Mouse (Mus musculus) embryonic facial prominence, embryonic 11.5 days (tissue): ENCODE data around the gene Ptpn3. TPM values are rescaled to one million over a fixed set of nuclear protein-coding genes. Genes with fewer than 3 reads are reported as not detected.

ENCODE experiments used
- ATAC-seq: fragments of 200-750 bp; cut with Nextera tagmentation; replicated peaks from 2 replicates; pipeline ENCODE4 v1.8.0; 2017; ENCODE audit warnings: low read depth; ENCODE audit not compliant: insufficient number of reproducible peaks, low FRiP score, low TSS enrichment
- DNase-seq: peaks from one replicate; pipeline ENCODE4 v3.0.0-alpha.2; 2015; ENCODE audit warnings: low spot score
- H3K27ac ChIP-seq: fragments of 300-500 bp; sonication (generic); replicated peaks from 2 replicates; pipeline ENCODE4 v1.5.1; 2014; ENCODE audit warnings: mild to moderate bottlenecking, low read depth, low read length, control low read depth
- H3K27me3 ChIP-seq: fragments of 300-500 bp; sonication (generic); 2 replicates; pipeline ENCODE4 v1.6.1; 2014; ENCODE audit warnings: mild to moderate bottlenecking, low read length, moderate library complexity, mixed read lengths; ENCODE audit not compliant: control insufficient read depth, insufficient read depth
- H3K36me3 ChIP-seq: fragments of 300-500 bp; sonication (generic); replicated peaks from 2 replicates; pipeline ENCODE4 v1.6.1; 2014; ENCODE audit warnings: low read depth, mild to moderate bottlenecking, low read length, moderate library complexity, mixed read lengths; ENCODE audit not compliant: control insufficient read depth, insufficient read depth
- H3K4me1 ChIP-seq: fragments of 300-500 bp; sonication (generic); 2 replicates; pipeline ENCODE4 v1.6.1; 2014; ENCODE audit warnings: low read length, mixed read lengths; ENCODE audit not compliant: control insufficient read depth, insufficient read depth
- H3K4me2 ChIP-seq: fragments of 300-500 bp; sonication (generic); 2 replicates; pipeline ENCODE4 v1.6.1; 2014; ENCODE audit warnings: low read depth, mild to moderate bottlenecking, control low read depth, low read length, moderate library complexity
- H3K4me3 ChIP-seq: fragments of 300-500 bp; sonication (generic); 2 replicates; pipeline ENCODE4 v1.5.1; 2014; ENCODE audit warnings: low read depth, low read length, control low read depth
- H3K9ac ChIP-seq: fragments of 300-500 bp; sonication (generic); replicated peaks from 2 replicates; pipeline ENCODE4 v1.6.1; 2014; ENCODE audit warnings: mild to moderate bottlenecking, control low read depth, low read length
- H3K9me3 ChIP-seq: fragments of 300-500 bp; sonication (generic); replicated peaks from 2 replicates; pipeline ENCODE4 v1.6.1; 2016; ENCODE audit warnings: mild to moderate bottlenecking, low read length, inconsistent platforms, mixed read lengths; ENCODE audit not compliant: control insufficient read depth
- WGBS: fragments of 180-500 bp; shearing (Covaris S2); extraction: QIAGEN DNeasy Blood & Tissue Kit; methylation state at CpG from one replicate; pipeline ENCODE4 v1.1.7; 2014; 5-methylcytosine and 5-hydroxymethylcytosine counted together
- polyA plus RNA-seq: library from polyadenylated mRNA; unstranded; fragments of >200 nt; fragmentation: Nextera tagmentation; extraction: Ambion mirVana; gene quantifications from 2 replicates; pipeline ENCODE4 v1.2.1, GENCODE M21; 2014

Gene Ptpn3
- polyA plus RNA-seq, 1 experiment from 2014 or later: 1.9 TPM

GRCm38 (mm10) chr4:57268330-57268729, 33.3 kb downstream of the Ptpn3 start:
- H3K27ac ChIP-seq: no peak overlapping the region
- WGBS: 80% methylated on average over 8 of the region's 8 CpGs

GRCm38 (mm10) chr4:57266389-57266788, 35.2 kb downstream of the Ptpn3 start:
- Histone ChIP-seq H3K4me1 (no peaks in the 10 kb centered on the region; the same call in 1 of the 2 replicates), H3K4me2 (no peak overlapping the region), H3K27ac (no peak overlapping the region), H3K27me3 (no peaks in the 10 kb centered on the region), H3K36me3 (no peaks in the 10 kb centered on the region), H3K9ac (no peak overlapping the region), H3K4me3 (no peak overlapping the region), H3K9me3 (no peaks in the 10 kb centered on the region)
- DNase-seq (no peak), ATAC-seq (no peak)
- WGBS: 75% methylated on average over 9 of the region's 9 CpGs

More at GRCm38 (mm10) chr4:57268330-57268729, 33.3 kb downstream of the Ptpn3 start:
- no peaks in the 10 kb centered on the region for H3K27me3 ChIP-seq
- H3K9ac ChIP-seq: no peak overlapping the region
- no peak for ATAC-seq
- no peak for DNase-seq
- H3K36me3 ChIP-seq: no peaks in the 10 kb centered on the region
- H3K9me3 ChIP-seq: no peaks in the 10 kb centered on the region
- no peak overlapping the region for H3K4me3 ChIP-seq
- H3K4me1 ChIP-seq: no peaks in the 10 kb centered on the region
- H3K4me2 ChIP-seq: no peak overlapping the region

GRCm38 (mm10) chr4:57263695-57264094, 37.9 kb downstream of the Ptpn3 start:
- no peak overlapping the region for H3K9ac ChIP-seq
- no peak overlapping the region for H3K4me2 ChIP-seq
- peaks cover 1% of the 10 kb centered on the region; the same call in 1 of the 2 replicates for H3K4me1 ChIP-seq
- no peaks in the 10 kb centered on the region for H3K36me3 ChIP-seq
- H3K27ac ChIP-seq: no peak overlapping the region
- no peak for DNase-seq
- no peak for ATAC-seq
- no peaks in the 10 kb centered on the region for H3K27me3 ChIP-seq
- H3K9me3 ChIP-seq: no peaks in the 10 kb centered on the region
- no peak overlapping the region for H3K4me3 ChIP-seq
- WGBS: 80% methylated on average over 7 of the region's 7 CpGs

- 53% methylated on average over 8 of the region's 8 CpGs for WGBS
- H3K4me2 ChIP-seq: no peak overlapping the region
- H3K27me3 ChIP-seq: no peaks in the 10 kb centered on the region
- no peak overlapping the region for H3K4me3 ChIP-seq
- DNase-seq (peak; percentile 68), ATAC-seq (no peak)
- H3K9me3 ChIP-seq: no peaks in the 10 kb centered on the region
- H3K4me1 ChIP-seq: peaks cover 6% of the 10 kb centered on the region
- no peak overlapping the region for H3K27ac ChIP-seq
- no peak overlapping the region for H3K9ac ChIP-seq
- no peaks in the 10 kb centered on the region for H3K36me3 ChIP-seq
Observed at GRCm38 (mm10) chr4:57263061-57263685, 38.5 kb downstream of the Ptpn3 start.

GRCm38 (mm10) chr4:57262451-57262850, 39.2 kb downstream of the Ptpn3 start:
- no peaks in the 10 kb centered on the region for H3K9me3 ChIP-seq
- H3K9ac ChIP-seq: no peak overlapping the region
- peaks cover 6% of the 10 kb centered on the region for H3K4me1 ChIP-seq
- ATAC-seq: no peak
- no peaks in the 10 kb centered on the region for H3K36me3 ChIP-seq
- H3K27me3 ChIP-seq: no peaks in the 10 kb centered on the region
- no peak overlapping the region for H3K27ac ChIP-seq
- no peak overlapping the region for H3K4me3 ChIP-seq
- H3K4me2 ChIP-seq: no peak overlapping the region
- 47% methylated on average over 8 of the region's 8 CpGs for WGBS
- peak; percentile 67 for DNase-seq

- peak; percentile 50; the same call in 1 of the 2 replicates for ATAC-seq
- Histone ChIP-seq H3K4me2 (no peak overlapping the region), H3K27ac (peak overlapping the region; percentile 62), H3K36me3 (no peaks in the 10 kb centered on the region), H3K9me3 (no peaks in the 10 kb centered on the region), H3K4me3 (no peak overlapping the region), H3K4me1 (peaks cover 6% of the 10 kb centered on the region), H3K27me3 (no peaks in the 10 kb centered on the region), H3K9ac (0 out of 2 replicates have a peak overlapping the region, but pooled peaks have one; percentile 18)
- WGBS: 37% methylated on average over 9 of the region's 9 CpGs
- peak; percentile 70 for DNase-seq
Observed at GRCm38 (mm10) chr4:57261813-57262212, 39.8 kb downstream of the Ptpn3 start.

- DNase-seq (peak; percentile 62), ATAC-seq (no peak)
- H3K27ac ChIP-seq: no peak overlapping the region
- 31% methylated on average over 14 of the region's 14 CpGs for WGBS
- H3K9ac ChIP-seq: no peak overlapping the region; the same call in 1 of the 2 replicates
- no peaks in the 10 kb centered on the region for H3K27me3 ChIP-seq
- no peak overlapping the region for H3K4me2 ChIP-seq
- no peaks in the 10 kb centered on the region for H3K36me3 ChIP-seq
- H3K4me1 ChIP-seq: peaks cover 6% of the 10 kb centered on the region
- H3K9me3 ChIP-seq: no peaks in the 10 kb centered on the region
- H3K4me3 ChIP-seq: no peak overlapping the region
Observed at GRCm38 (mm10) chr4:57258159-57259035, 43.2 kb downstream of the Ptpn3 start.

GRCm38 (mm10) chr4:57257409-57257808, 44.2 kb downstream of the Ptpn3 start:
- no peak overlapping the region for H3K4me2 ChIP-seq
- H3K27ac ChIP-seq: no peak overlapping the region
- no peaks in the 10 kb centered on the region for H3K9me3 ChIP-seq
- H3K36me3 ChIP-seq: no peaks in the 10 kb centered on the region
- H3K4me3 ChIP-seq: no peak overlapping the region
- no peak overlapping the region for H3K9ac ChIP-seq
- DNase-seq (no peak), ATAC-seq (no peak)
- WGBS: 86% methylated on average over 8 of the region's 8 CpGs
- peaks cover 6% of the 10 kb centered on the region for H3K4me1 ChIP-seq
- no peaks in the 10 kb centered on the region for H3K27me3 ChIP-seq
